Mouse (Mus musculus) cerebellum, adult 2 months (tissue): ENCODE measurements around the gene Rock2.

Source experiments
- CTCF ChIP-seq: fragments of 200-500 bp; IDR thresholded peaks from 2 replicates; pipeline ENCODE4 v1.5.1; 2011; ENCODE audit warnings: low read depth, mild to moderate bottlenecking, control low read depth, low read length, moderate library complexity, borderline replicate concordance; ENCODE audit not compliant: insufficient read depth
- POLR2A ChIP-seq: fragments of 200-500 bp; IDR thresholded peaks from 2 replicates; pipeline ENCODE4 v1.6.1; 2011; ENCODE audit warnings: low read length, control low read depth, borderline replicate concordance; ENCODE audit not compliant: insufficient read depth

DNA sequence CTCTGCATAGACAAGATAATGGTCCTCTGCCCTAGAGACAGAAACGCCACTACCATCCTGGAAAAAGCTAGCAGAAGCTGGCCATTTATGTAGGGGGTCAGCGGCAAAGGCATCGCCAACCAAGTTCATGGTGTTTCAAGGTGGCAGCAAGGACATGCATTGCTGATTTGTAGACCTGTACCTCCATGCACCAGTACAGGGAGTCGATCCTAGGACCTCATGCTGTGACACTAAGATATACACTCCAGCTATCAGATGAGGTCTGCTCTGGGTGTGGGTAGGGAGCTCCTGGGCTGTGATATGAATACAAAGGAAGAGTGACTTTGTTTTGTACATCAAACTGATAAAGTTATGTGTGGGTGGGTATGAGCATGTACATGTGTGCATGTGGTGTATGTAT lies 14.6 kb upstream of the Rock2 start:
- TF ChIP-seq POLR2A (no peak), CTCF (no peak)
